Mouse (Mus musculus) ES-CJ7 (cell line): ENCODE measurements around the gene Lpar3.

Source experiments
- DNase-seq: peaks from one replicate; pipeline ENCODE4 v3.0.0; 2011; ENCODE audit warnings: low read depth, low spot score

Lpar3 gene

DNA sequence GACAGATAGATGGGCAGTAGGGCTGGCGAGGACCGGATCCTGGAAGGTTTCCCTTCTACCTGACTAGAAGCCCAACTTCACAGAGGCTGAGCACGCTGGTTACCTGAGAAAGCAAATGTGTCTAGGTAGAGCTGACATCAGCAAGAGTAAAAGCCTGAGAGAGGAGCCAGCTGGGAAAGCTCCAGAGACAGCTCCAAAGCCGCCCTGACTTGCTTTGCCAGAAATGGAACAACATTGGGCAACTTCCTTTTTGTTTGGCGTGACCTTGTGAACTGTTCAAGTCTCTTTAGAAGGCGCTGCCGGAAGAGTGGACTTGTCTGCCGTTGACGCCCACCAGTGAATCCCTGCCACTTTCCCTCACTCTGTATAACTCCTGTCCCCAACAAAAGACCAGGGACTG lies 39.4 kb downstream of the Lpar3 start:
- DNase-seq: no peak

DNA sequence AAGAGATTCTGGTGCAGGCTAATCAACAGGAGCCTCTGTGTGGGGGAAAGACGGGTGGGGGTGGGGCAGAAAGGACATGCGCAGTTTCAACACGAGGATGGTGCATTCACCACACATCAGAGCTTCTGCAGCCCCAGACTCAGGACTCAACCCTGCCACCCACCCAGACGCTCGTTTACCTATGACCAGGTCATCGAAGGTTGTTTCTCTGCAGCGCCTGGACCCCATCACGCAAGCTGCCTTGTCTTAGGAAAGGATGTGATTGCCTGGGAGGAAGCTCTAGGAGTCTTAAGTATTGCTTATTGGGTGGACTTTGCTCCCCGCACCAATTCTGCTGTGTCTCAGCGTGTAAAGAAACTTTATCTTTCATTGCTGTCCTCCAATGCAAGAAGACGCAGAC lies 40.1 kb downstream of the Lpar3 start:
- no peak for DNase-seq

DNA sequence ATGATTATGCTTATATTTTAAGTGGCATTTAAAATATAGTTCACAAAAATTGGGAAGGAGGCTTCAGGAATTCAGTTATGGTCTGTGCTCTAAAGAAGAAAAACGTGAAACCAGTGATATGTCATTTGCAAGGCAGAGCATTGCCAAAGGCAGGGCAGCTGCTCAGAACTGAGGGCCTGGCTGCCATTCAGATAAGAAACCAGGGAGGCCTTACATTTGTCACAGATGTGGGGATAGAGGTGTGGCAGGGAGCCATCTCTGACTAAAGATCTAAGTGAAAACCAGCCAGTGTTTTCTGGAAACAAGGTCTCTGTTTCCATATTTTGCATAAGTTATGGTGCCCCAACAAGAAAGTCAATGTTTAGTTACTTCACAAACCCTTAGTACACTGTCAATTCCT lies 41.8 kb downstream of the Lpar3 start:
- DNase-seq: no peak

DNA sequence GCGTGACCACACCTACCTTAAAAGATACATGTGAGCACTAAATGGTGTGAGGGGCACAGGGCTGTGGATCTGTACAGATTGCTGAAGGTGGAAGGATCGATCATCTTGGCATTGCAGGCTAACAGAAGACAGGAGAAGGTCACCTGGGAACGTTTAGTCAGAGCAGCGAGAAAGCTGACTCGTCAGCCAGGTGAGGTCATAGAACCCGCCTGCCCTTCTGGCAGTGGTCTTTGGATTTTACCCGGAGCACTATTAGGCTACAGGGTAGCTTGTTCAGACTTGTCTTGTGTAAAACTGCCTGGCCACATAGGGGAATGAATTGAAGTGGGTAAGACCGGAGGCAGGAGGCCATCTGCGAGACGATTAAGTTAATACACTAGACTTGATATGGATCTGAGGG lies 43.4 kb downstream of the Lpar3 start:
- no peak for DNase-seq

DNA sequence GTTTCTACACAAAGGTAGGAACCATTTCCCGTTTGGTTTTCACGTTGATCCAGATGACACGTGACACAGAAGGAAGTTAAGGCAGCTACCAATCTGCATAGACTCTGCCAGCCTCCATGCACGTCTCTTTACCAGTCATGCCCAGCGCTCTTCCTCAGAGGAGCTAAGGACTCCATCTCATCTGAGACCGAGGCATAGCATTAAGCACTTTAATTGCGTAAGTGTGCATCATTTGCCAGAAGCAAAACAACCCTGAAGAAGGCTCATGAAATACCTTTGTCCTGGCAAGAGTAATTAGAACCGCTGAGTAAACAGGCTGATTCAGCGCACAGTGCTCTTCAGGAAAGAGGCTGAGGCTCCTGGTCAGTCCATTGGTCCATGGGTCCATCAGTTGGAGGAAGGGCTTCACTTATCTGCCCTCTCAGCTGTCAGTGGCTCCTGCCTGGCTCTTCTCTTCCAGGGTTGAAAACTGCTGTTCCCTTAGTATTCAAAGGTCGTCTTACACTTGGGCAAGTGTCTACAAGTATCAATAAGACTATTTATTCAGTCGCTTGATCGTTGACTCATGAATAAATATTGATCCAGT lies 44.9 kb downstream of the Lpar3 start:
- DNase-seq: no peak

DNA sequence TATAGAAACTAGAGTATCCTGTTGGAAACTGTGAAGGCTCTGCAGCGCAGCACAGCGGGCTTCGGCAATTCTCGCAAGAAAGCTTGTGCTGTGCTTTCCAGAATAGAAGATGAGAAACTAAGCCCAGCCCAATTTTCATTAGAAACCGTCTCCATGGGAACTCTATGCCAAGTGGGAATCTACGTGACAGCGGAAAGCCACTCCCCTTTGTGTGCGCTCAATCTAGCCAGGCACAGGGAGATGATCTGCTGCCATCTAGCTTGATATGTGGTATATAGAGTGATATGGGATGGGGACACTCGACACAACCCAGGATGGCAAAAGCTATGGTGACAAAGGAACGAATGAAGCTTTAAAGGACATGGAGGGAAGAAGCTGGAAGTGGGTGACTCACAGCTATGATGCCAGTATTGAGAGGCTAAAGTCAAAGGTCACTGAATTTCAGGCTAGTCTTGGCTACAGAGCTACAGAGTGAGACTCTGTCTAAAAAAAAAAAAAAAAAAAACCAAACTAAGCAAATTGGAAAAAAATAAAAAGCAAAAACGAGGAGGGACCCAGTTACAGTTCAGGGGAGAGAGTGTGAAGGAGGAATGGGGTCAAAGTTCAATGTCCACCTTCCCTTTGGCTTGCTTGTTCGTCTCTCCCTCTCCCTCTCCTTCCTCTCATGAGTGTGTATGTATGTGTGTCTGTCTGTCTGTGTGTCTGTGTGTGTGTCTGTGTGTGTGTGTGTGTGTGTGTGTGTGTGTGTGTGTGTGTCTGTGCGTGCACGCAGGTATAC lies 47.5 kb downstream of the Lpar3 start:
- no peak for DNase-seq

DNA sequence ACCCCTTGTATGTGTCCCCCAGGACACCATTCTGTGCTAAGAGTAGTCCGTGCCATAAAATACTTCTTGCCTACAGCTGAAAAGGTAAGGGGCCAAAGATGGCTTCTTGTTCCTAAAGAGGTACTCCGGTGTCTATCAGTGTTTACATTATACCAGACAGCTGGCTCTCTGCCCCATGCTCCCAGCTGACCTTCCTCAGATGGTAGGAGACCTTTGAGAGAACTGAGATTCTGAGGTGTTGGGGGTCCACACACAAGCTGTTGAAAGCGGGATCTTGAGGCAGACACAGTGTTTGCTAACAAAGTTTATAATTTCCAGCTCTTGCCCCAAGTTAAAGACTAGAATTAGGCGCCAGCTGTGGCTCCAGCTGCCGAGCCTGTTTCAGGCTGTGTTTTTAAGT lies 53.7 kb downstream of the Lpar3 start:
- DNase-seq: no peak

DNA sequence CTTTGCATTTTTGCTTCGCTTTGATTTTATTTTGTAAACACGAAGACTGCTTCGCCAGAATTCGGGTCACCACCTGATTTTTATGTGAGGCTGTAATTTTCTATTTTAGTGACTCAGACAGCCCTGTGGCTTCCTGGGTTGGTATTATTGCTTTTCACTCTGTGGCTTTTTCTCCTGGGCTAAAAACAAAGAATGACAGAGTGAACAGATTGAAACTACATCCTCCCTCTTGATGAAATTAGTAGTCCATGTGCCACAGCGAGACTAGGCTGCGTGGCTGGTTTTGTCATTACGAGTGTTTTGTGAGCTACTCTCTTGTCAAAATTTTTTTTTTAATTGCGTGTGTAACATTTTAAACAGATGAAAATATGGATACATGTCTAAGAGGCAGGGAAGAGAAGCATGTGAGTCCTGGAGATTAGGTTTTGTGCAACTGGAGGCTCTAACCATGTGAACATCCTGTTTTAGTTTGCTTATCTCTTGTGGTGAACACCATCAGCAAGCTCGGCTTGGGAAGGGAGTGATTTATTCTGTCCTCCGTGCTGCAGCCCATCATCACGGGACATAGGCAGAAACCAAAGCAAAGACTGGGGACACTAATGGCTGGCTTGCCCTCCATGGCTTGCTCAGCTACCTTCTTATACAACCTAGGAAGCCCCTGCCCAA lies 54.7 kb downstream of the Lpar3 start:
- no peak for DNase-seq

DNA sequence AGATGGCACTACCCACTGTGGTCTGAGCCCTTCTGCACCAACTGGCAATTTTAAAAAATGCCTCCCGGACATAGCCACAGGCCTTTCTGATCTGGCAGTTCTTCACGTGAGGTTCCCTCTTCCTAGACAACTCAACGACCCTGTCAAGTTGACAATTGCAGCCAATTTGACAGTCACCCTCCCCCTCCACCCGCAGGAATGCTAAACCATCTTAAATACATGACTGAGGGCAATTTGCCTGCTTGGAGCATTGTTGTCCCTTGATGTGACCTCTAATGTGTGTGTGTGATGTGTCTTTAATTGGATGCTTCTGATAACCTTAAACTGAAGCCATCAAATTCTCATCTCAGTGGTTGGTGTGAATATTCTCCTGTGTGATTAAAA lies 55.3 kb downstream of the Lpar3 start:
- DNase-seq: no peak

DNA sequence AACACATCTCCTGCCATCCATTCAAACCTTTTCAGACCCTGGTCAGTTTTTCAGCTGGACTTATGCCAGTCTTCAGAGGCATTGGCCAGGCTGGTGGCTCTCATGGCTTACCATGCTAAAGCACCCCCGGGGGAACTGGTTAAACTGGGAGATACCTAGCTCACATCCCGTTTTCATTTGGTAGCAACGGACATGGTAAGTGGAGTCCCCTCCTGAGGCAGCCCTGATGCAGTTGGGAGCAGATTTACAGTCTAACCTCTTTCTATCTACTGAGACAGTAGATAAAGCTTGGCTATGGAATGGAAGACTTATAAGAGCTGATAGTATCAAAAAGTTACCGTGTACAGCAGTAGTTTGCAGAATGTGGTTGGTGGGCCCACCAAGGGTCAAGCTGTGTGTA lies 56.2 kb downstream of the Lpar3 start:
- DNase-seq: no peak

DNA sequence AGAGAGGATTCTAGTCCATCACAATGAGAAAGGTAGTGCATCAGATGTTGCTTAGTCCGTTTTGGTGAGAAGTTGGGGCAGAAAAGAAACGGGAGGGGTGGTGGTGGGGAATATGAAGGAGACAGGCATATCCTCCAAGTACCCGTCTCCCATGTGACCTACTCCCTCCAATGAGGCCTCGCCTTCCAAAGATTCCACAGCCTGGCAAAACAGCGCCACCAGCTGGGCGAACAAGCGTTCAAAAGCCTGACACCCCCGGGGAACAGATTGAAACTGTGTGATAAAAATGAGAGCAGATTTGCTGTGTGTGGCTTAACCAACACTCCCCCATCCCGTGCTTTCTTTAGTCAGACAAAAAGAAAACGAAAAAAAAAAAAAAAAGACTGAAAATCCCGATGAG lies 56.7 kb downstream of the Lpar3 start:
- DNase-seq: peak; percentile 44

DNA sequence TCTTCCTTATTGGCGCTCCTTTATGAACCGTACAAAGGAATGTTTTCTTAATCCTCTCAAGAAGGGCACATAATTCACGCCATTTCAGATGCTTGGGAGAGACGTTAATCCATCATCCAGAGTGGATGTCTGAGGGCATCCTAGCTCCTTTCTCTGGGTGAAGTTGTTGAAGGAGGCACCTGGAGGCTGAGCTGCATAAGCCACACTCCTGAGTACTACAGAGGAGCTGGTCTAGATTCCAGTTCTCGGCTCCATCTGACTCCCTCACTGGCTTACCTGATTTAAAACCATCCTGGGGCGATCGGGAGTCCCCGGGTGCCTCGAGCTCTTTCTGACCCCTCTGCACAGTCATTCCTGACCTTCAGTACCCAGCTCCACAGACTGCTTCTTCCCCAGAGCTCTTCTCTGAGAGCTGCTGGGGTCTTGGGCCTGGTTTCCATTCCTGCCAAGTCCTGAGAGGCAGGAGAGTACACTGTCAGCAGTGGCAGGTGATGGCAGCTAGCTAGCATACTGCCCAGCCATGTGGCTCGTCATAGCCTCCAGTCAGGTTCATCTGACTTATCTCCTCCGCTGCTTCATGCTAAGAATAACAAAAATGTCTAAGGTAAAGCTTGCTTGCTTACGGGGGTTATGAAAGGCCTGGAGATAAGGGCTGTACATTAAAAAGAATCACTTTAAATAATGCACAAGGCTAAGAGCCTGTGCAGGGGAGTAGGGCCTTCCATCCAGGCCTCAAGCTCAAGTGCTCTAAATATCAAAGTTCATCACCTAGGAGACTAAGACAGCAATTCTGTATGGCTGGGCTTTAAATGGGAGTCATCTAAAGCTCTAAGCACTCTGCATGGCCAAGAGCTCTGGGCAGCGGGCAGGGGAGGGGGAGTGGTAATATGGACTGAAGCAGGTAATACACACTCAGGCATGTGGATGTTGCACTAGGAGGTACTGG lies 57.7 kb downstream of the Lpar3 start:
- DNase-seq: no peak

DNA sequence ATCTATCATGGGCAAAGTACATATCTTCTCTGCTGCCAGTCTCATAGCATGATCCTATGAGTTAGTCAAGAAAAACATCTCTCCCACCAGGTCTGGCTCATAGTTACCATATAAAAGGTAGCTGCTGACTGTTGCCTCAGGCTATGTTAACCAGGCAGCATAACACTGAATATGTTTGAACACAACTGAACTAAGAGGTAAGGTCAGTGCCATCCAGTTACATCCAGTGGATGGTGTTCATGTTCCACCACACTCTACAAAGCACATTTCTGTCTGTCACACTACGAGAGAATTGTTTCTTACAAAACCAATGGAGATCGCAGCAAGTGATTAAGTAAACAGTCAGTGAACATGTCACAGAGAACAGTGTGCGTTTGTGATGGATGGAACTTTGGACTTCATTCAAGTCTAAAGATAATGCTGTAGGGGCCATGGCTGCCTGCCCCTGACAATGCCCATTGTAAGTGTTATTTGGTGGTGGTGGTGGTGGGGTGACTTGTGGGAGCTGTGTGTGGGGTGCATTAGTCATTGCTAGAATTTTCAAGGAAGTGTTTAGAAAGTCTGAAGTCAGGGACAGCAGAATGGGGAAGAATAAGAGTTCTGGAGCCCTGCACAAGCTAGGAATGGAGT lies 63.1 kb downstream of the Lpar3 start:
- no peak for DNase-seq

DNA sequence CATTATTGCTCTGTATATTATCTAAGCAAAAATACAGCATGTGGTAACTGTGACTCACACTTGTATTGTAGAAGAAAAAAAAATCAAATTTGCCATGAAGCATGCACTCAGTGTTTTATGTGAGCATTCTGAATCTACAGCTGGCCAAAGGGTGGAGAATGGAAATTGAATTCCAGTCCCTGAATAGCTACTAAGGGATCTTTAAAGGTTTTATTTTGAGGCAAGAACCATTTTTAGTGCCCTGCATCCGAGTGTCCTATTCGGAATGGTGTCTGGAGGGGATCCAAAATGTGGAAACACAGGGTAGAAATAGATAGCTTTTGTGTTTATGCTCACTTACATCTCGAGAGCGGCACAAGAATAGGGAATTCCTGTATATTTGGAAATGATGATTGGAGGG lies 65.4 kb downstream of the Lpar3 start:
- no peak for DNase-seq

DNA sequence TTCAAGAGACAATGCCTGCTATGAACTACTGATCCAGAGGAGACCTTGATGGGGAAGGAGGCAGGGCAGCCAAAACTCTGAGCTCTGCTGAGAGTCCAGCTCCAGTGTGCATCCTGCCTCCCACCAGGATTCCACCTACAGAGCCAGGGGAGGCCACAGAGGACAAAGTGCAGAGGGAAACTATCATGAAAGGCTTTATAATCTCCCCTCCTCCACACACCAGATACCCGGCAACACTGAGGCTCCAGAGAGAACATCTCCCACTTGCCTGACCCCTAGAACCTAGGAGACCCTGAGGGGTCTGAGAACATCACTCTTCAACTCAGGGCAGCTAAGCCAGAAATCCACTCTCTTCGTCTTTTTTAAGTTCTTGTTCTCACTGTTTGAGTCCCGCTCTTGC lies 71.2 kb downstream of the Lpar3 start:
- DNase-seq: no peak

DNA sequence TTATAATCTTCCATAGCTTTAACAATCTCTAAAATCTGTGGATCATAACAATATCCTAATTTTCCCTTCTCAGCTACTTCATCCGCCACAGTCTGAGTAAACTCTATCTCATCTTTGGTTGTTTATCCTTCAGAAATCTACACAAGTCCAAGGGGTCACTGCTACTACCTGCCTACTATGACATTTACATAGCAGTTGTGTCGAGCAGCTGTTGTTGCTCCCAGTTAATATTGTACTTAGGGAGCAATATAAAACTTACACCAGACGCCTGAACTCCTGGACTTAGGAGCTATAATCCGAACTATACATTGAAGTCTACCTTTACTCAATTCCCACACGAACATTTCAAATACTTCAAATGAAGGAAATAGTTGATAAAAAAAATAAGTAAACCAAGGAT lies 71.8 kb downstream of the Lpar3 start:
- DNase-seq: no peak

DNA sequence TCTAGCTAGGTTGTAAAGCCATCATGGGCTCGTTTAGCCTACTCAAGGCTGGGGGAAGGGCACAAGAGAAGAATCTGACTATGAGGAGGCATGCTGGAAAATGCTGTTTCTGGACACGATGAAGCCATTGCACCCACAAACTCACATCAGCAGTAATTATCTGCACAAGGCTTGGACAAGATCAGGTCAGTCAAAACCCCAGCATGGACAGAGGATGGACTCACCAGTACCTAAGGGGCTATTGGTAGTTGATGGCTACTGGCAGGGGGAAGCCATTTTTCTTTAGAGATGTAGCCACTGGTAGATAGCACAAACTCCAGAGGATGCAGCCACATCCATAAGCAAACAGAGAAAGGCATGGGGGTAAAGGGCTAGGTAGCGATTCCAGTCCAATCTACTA lies 81.7 kb downstream of the Lpar3 start:
- DNase-seq: no peak

DNA sequence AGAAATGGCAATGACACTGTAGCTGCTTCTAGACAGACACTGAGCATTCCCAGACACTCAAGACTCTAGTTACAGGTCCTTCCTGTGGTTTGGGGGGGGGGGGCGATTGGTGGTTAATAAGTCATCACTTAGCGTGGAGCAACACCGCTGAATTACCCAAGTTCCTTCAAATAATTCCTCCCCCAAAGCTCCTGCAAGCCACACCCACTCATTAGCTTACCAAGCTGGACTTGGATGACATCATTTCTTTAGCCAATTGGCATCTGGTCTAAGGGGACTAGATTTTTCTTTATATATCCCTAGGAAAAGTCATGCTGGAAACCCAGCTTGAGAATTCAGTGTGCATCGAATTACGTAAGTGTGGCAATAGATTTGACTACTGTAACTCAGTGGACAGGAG lies 82.4 kb downstream of the Lpar3 start:
- no peak for DNase-seq

DNA sequence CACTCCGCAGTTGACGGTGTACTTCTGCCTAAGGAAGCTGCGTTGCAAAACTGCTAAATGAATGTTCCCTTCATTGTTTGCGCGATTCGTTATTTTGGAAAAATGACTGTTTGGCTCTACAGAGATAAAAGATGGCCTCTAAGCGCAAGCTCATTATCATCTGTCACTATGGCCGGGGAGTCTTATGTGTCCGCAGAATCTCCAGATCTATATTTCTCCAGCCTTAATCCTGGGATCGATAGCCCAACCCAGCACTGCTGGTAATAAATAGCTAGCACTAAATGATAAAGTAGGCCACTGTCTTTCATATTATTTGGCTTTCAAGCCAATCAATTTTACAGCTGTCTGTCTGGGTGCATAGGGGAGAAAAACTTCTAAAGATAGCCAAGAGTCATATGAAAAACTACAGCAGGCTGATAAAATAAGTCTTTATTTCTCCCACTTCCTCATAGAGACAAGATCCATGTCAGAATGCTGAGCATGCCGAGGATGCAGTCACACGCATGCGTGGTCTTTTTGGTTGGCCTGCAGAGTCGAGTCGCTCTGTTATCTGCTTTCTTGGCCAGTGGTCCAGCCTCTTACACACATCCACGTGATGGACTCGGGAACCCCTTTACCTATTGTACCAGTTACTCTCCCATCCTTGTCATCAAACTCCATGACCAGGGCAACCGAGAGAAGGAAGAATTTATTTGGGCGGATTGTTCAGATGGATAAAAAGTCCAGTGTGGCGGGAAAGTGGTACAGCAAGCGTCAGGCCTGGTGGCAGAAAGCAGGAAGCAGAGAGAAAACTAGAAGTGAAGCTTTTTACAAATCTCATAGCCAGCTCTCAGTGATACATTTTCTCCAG lies 84.0 kb downstream of the Lpar3 start:
- no peak for DNase-seq

DNA sequence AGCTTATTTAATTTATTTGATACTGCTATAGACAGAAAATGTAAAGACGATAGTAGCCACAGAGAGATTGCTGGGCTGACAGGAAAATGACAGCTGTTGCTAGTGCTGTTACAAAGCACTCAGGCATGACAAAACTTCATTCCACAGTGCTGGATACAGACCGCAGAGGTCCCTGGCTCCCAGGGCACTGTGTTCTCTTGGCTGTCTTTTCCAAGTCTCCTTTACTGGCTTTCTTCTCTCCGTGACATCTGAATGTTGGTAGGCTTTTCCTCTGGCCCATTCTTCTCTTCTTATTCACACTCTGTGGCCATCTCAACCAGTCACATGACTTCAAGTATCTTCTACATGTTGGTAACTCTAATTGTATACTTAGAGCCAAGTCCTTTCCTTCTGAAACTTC lies 86.6 kb downstream of the Lpar3 start:
- DNase-seq: no peak

DNA sequence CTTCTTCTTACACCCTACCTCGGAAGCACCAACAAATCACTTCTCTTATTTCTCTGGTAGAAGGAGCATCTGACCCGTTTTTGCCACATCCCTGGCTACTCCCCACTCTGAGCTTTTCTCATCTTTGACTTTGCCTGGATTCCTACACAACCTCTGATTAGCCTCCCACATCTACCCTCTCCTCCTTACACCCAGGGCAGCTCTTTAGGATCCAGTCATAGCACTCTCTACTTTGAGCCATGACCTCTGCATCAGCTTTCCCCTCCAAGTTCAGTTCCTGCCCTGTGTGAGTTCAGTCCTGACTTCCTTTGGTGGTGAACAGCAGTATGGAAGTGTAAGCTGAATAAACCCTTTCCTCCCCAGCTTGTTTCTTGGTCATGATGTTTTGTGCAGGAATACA lies 87.1 kb downstream of the Lpar3 start:
- DNase-seq: no peak
